Mouse (Mus musculus) bone marrow macrophage, adult 2 months (primary cell): ENCODE measurements around the gene Nebl.

Source experiments
- CTCF ChIP-seq: IDR thresholded peaks from 2 replicates; pipeline ENCODE4 v1.5.1; 2012; ENCODE audit warnings: low read depth, mild to moderate bottlenecking, low read length, moderate library complexity
- POLR2A ChIP-seq: IDR thresholded peaks from 2 replicates; pipeline ENCODE4 v1.6.1; 2012; ENCODE audit warnings: mild to moderate bottlenecking, low read depth, low read length, borderline replicate concordance

DNA sequence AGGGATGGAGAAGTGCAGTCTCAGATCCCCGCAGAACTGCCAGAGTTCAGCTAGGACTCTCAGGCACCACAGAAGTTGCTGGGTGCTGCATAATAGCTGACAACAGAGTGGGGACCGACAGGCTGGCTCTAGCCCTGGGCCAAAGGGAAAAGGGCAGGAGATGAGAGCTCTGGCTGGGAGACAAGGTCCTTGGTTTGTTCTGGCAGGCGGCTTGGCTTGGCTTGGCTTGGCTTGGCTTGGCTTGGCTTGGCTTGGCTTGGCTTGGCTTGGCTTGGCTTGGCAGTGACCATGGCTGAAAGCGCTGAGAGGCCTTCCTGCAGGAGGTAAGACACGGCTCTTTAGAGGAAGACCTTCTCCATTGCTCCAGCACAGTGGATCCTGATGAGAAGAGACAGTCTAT lies 395.8 kb downstream of the Nebl start:
- TF ChIP-seq CTCF = no peak
- no peak for TF ChIP-seq POLR2A
